Mouse (Mus musculus): Measurements from ENCODE around the gene Cldn7. TPM values are rescaled to one million over a fixed set of nuclear protein-coding genes. Genes with fewer than 3 reads are reported as not detected.
"Not testable (repeated sequence)": the region's sequence is repeated elsewhere in the genome, so short reads cannot be mapped to it uniquely, and the experiment has no call there.

Cldn7 gene
- 13.4 and 14.4 TPM in 2 replicates for polyA plus RNA-seq (2015; fragmentation: Nextera tagmentation; extraction: Ambion mirVana)

DNA sequence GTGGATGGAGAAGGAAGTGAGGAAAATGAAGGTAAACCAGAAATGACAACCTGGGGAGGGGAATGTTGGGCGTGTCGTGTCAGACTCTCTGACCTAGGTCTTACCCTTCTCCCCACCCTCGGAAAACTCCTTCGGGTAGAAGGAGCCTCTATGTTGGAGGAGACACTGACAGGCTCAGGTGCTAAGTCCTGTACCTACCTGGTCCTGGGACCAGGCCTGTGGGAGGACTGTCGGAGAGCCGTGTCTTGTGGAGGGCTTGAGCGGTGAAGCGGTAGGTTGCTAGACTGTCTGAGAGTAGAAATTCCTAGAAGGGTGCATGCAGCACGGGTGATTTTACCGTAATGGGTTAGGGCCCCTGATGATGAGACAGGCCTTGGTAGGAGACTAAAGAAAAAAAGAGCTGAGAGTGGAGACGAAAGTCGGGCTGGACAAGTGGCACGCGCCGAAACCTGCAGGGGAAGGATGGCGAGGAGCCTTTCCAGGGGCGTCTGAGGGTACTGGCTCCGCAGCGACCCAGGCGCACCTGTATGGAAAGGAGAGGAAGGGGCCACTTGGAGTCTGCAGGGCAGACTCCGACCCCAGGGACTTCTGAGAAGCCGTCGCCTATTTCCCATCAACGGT is at the start of gene Cldn7:
TSS of gene Cldn7 (plus strand) at position 130 of the 621 bp plus-strand sequence.
- no peak within 1 kb of the TSS for H3K9ac ChIP-seq

DNA sequence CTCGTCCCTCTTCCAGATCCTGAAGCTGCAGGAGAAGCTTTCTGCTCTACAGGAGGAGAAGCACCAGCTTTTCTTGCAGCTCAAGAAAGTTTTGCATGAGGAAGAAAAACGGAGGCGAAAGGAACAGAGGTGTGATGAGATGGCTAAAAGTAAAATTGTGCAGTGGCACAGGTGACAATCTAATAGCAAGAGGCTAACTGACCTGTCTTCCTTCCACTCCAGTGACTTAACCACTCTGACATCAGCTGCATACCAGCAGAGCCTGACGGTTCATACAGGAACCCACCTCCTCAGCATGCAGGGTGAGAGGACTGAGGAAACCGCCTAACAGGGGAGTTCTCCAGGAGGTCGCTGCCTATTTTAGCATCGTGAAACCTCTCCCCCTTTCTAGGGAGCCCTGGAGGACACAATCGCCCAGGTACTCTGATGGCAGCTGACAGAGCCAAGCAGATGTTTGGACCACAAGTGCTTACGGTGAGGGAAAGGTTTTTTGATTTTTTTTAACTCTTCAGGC is 49.6 kb upstream of the Cldn7 start:
- Histone ChIP-seq H3K4me2 (replicated peaks) (peak overlapping the region; percentile 81), H3K9ac (peak overlapping the region; percentile 92), H3K36me3 (peaks cover 84% of the 10 kb centered on the region)

More for the DNA sequence above, at the start of gene Cldn7:
- H3K9me3 ChIP-seq, result no peaks in the 10 kb centered on the region
- peak within 1 kb of the TSS; percentile 46 for H3K4me3 ChIP-seq
- peaks cover 23% of the 10 kb centered on the region for H3K36me3 ChIP-seq
- no peak for ATAC-seq (ENCODE audit: low FRiP score, low read depth)
- H3K27ac ChIP-seq, result no peak within 1 kb of the TSS
- H3K27me3 ChIP-seq, result peaks cover 88% of the 10 kb centered on the region
- H3K4me2 ChIP-seq (replicated peaks), result peak within 1 kb of the TSS; percentile 71
- peaks cover 20% of the 10 kb centered on the region for H3K4me1 ChIP-seq
- 13% methylated on average over 24 of the region's 24 CpGs for WGBS

DNA sequence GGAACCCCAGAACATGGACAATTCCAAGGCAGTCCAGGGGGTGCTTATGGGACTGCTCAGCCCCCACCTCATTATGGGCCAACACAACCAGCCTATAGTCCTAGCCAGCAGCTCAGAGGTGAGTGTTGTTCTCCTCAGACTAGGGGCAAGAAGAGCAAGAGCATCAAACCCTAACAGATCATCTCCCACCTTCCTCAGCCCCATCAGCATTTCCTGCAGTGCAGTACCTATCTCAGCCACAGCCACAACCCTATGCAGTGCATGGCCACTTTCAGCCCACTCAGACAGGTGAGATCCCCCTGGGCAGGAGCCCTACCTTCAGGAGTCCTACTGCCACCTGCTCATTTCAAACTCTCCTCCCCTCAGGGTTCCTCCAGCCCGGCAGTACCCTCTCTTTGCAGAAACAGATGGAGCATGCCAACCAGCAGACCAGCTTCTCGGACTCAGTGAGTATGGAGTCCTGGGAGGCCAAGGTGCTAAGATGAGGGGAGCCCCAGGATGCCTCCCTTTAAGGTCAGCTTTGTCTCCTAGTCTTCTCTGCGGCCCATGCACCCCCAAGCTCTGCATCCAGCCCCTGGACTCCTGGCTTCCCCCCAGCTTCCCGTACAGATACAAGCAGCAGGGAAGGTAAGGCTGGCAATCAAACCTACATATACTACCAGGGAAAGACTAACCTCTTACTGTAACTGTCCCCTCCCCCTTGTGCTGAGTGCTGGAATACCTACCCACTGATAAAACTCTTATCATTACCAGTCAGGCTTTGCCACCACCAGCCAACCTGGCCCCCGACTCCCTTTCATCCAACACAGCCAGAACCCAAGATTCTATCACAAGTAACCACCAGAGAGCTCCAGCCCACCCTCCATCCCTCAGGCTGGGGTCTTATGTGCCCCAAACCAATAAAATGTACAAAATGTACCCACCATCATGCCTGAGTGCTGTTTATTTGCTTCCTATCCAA is 48.6 kb upstream of the Cldn7 start:
- no peak overlapping the region for H3K27ac ChIP-seq
- no peak for ATAC-seq (ENCODE audit: low FRiP score, low read depth)
- peak overlapping the region; percentile 87 for H3K4me3 ChIP-seq
- peaks cover 45% of the 10 kb centered on the region for H3K4me1 ChIP-seq
- H3K9ac ChIP-seq, result peak overlapping the region; percentile 3; the same call in 1 of the 2 replicates
- 76% methylated on average over 5 of the region's 5 CpGs for WGBS
- peak overlapping the region; percentile 81 for H3K4me2 ChIP-seq (replicated peaks)
- H3K36me3 ChIP-seq, result peaks cover 74% of the 10 kb centered on the region
- no peaks in the 10 kb centered on the region for H3K9me3 ChIP-seq
- H3K27me3 ChIP-seq, result no peaks in the 10 kb centered on the region

More for the DNA sequence above, 49.6 kb upstream of the Cldn7 start:
- H3K27me3 ChIP-seq, result no peaks in the 10 kb centered on the region
- H3K27ac ChIP-seq, result no peak overlapping the region
- peak overlapping the region; percentile 87 for H3K4me3 ChIP-seq
- 32% methylated on average over 9 of the region's 9 CpGs for WGBS
- no peaks in the 10 kb centered on the region for H3K9me3 ChIP-seq
- peaks cover 45% of the 10 kb centered on the region for H3K4me1 ChIP-seq
- ATAC-seq (ENCODE audit: low FRiP score, low read depth), result no peak

- not testable (repeated sequence) for H3K4me2 ChIP-seq (replicated peaks); H3K27ac ChIP-seq; H3K9me3 ChIP-seq; ATAC-seq (ENCODE audit: low FRiP score, low read depth); H3K9ac ChIP-seq; H3K4me3 ChIP-seq; H3K27me3 ChIP-seq
- WGBS, result 59% methylated on average over 7 of the region's 7 CpGs
- Histone ChIP-seq H3K36me3 (peaks cover 65% of the 10 kb centered on the region), H3K4me1 (peaks cover 45% of the 10 kb centered on the region)
Observed at GRCm38 (mm10) chr11:69916652-69917378, 47.8 kb upstream of the Cldn7 start.

DNA sequence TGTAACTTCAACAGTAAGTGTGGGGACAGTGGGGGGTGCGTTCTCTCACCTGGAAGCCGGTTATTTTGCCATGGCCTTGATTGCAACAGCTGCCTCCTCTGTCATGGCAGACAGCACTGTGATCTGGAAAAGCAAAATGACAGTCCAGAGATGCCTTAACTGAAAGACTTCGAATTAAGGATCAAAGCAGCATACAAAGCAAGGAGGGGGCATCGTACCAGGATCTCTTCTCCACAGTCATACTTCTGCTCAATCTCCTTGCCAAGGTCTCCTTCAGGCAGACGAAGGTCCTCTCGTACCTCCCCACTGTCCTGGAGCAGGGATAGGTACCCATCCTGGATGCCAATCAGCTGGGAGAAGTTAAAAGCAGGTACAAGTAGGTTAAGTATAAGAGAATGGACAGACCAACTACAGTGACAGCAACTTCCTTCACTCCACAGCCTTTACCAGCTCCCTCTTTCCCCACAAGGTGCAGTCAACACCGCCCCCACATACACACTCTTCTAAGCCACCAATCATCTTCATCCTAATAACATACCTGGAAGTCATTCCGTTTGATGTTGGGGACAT is 47.1 kb upstream of the Cldn7 start:
- WGBS, result 84% methylated on average over 8 of the region's 8 CpGs

DNA sequence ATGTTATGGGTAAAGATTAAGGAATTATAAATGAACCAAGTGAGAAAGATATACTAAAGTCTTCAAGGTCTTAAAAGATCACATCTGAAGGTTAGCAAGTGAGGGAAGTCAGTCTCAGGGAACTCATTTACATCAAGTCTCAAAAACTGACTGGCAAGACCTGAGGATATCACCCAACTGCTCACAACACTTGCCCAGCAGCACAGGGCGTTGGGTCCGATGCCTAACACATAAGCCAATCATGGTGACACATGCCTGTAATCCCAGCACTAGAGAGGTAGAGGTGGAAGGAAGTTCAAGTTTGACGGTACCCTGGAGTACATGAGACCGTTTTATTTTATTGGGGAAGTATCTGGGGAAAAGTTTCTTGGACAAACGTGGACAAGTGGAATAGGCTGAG is 46.5 kb upstream of the Cldn7 start:
- 78% methylated on average over 5 of the region's 5 CpGs for WGBS

More for the DNA sequence above, 47.1 kb upstream of the Cldn7 start:
- H3K9ac ChIP-seq, result no peak overlapping the region
- peaks cover 59% of the 10 kb centered on the region for H3K36me3 ChIP-seq
- H3K27me3 ChIP-seq, result no peaks in the 10 kb centered on the region
- no peak overlapping the region for H3K4me3 ChIP-seq
- no peak overlapping the region for H3K27ac ChIP-seq
- H3K9me3 ChIP-seq, result no peaks in the 10 kb centered on the region
- no peak for ATAC-seq (ENCODE audit: low FRiP score, low read depth)
- H3K4me1 ChIP-seq, result peaks cover 48% of the 10 kb centered on the region
- H3K4me2 ChIP-seq (replicated peaks), result no peak overlapping the region

GRCm38 (mm10) chr11:69919053-69919452 is 45.5 kb upstream of the Cldn7 start:
- H3K36me3 ChIP-seq, result peaks cover 49% of the 10 kb centered on the region
- no peak for ATAC-seq (ENCODE audit: low FRiP score, low read depth)
- H3K4me1 ChIP-seq, result peaks cover 46% of the 10 kb centered on the region
- H3K4me2 ChIP-seq (replicated peaks), result peak overlapping the region; percentile 88
- H3K27ac ChIP-seq, result peak overlapping the region; percentile 90
- WGBS, result 81% methylated on average over 9 of the region's 9 CpGs
- H3K4me3 ChIP-seq, result peak overlapping the region; percentile 90
- no peaks in the 10 kb centered on the region for H3K9me3 ChIP-seq
- no peaks in the 10 kb centered on the region for H3K27me3 ChIP-seq
- peak overlapping the region; percentile 96; the same call in 1 of the 2 replicates for H3K9ac ChIP-seq

More for the DNA sequence above, 46.5 kb upstream of the Cldn7 start:
- Histone ChIP-seq H3K36me3 (peaks cover 52% of the 10 kb centered on the region), H3K9me3 (no peaks in the 10 kb centered on the region), H3K9ac (no peak overlapping the region), H3K4me3 (no peak overlapping the region), H3K27me3 (no peaks in the 10 kb centered on the region), H3K4me2 (replicated peaks) (no peak overlapping the region), H3K4me1 (peaks cover 51% of the 10 kb centered on the region), H3K27ac (no peak overlapping the region)
- no peak for ATAC-seq (ENCODE audit: low FRiP score, low read depth)

- WGBS, result under 1% methylated on average over 17 of the region's 17 CpGs
- H3K4me2 ChIP-seq (replicated peaks), result peak overlapping the region; percentile 88
- H3K4me3 ChIP-seq, result peak overlapping the region; percentile 90
- H3K9me3 ChIP-seq, result no peaks in the 10 kb centered on the region
- peaks cover 48% of the 10 kb centered on the region for H3K36me3 ChIP-seq
- peak overlapping the region; percentile 96 for H3K9ac ChIP-seq
- peak overlapping the region; percentile 90 for H3K27ac ChIP-seq
- no peak for ATAC-seq (ENCODE audit: low FRiP score, low read depth)
- no peaks in the 10 kb centered on the region for H3K27me3 ChIP-seq
- peaks cover 43% of the 10 kb centered on the region for H3K4me1 ChIP-seq
Observed at GRCm38 (mm10) chr11:69919661-69920265, 44.8 kb upstream of the Cldn7 start.

- H3K27me3 ChIP-seq, result no peaks in the 10 kb centered on the region
- peak overlapping the region; percentile 88 for H3K4me2 ChIP-seq (replicated peaks)
- H3K4me1 ChIP-seq, result peaks cover 36% of the 10 kb centered on the region
- H3K4me3 ChIP-seq, result peak overlapping the region; percentile 90
- H3K9ac ChIP-seq, result peak overlapping the region; percentile 96
- peak overlapping the region; percentile 90 for H3K27ac ChIP-seq
- WGBS, result under 1% methylated on average over 58 of the region's 65 CpGs
- peak; percentile 3 for ATAC-seq (ENCODE audit: low FRiP score, low read depth)
- H3K9me3 ChIP-seq, result no peaks in the 10 kb centered on the region
- H3K36me3 ChIP-seq, result peaks cover 41% of the 10 kb centered on the region
Observed at GRCm38 (mm10) chr11:69920266-69921031, 44.1 kb upstream of the Cldn7 start.

DNA sequence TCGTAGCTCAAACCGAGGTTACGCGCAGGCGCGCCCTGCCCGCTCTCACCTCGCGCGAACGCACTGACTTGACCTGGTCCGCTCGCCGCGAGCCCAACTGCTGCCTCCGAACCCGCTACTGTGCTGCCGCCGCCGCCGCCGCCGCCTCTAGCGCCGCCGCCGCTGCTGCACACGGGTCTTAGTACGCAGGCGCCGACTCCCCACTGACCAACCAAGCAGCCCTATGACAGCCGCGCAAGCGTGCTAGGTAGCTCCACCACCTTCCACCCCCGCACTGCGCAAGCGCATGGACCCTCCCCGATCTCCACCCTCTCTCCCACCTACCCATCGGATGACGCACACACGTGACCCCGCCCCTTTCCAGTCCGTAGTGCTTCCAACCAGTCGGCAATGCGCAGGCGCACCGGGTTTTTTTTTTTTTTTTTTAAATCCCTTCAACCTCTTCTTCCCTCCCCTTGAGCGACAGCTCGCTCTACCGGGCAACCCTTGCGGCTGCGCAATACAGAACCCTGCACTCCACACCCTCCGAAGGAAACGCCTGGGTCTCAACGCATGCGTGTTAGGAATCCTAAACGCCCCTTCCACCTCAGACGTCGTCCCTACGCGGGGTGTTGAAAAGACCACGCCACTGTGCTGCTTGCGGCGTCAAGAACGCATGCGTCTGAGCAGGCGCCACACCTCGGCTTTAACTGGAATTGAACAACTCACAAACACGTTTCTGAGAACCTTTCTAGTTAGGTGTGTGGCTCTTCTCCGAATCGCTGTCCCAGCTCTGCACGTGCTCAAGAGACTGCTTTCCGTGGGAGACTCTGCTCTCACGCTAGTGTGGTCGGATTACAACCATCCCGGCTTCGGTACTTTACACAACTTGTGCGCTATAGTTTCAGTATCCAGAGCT is 43.2 kb upstream of the Cldn7 start, which contains the start of gene Eif5a:
TSS of gene Eif5a (minus strand) at position 845 of the 898 bp plus-strand sequence.
- Histone ChIP-seq H3K4me3 (peak within 1 kb of the TSS; percentile 90), H3K4me2 (replicated peaks) (peak within 1 kb of the TSS; percentile 88), H3K4me1 (peaks cover 27% of the 10 kb centered on the region), H3K27me3 (no peaks in the 10 kb centered on the region), H3K27ac (peak within 1 kb of the TSS; percentile 97), H3K9me3 (no peaks in the 10 kb centered on the region), H3K9ac (peak within 1 kb of the TSS; percentile 96), H3K36me3 (peaks cover 32% of the 10 kb centered on the region)
- peak; percentile 96 for ATAC-seq (ENCODE audit: low FRiP score, low read depth)
- under 1% methylated on average over 78 of the region's 78 CpGs for WGBS

All from limb, embryonic 13.5 days (tissue).